Mouse (Mus musculus): ENCODE measurements around the gene Clec3b.

The Clec3b gene

GRCm38 (mm10) chr9:123153121-123153520 lies 2.4 kb downstream of the Clec3b start:
- DNase-seq (ENCODE audit: low spot score in 2 of 2): no peak

GRCm38 (mm10) chr9:123156910-123157361 lies 6.2 kb downstream of the Clec3b start:
- DNase-seq (ENCODE audit: low spot score in 2 of 2): no peak

- DNase-seq (ENCODE audit: low spot score in 2 of 2): no peak
Measured at GRCm38 (mm10) chr9:123157699-123158098, 7.0 kb downstream of the Clec3b start.

- peak in 1 of 2 experiments; percentile 23 for DNase-seq (ENCODE audit: low spot score in 2 of 2)
Measured at GRCm38 (mm10) chr9:123158125-123158836, 7.5 kb downstream of the Clec3b start.

DNA sequence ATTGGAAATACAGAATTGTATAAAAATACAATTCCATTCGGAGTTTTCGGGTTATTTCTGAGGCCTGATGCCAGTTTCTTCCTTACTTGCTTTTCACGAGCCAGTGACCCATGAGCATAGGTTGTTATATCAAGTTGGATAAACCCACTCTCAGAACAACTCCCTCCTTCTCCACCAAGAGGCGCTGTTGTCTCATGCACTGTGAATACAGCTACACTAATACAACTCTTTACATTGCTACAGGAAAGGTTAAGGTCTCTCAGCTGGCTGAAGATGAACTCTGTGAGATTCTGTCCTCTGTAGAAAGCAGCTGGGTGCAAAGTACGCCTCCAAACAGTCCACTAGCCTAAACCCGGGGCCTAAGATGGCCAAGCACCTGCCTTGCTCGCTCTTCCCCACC lies 8.6 kb downstream of the Clec3b start:
- peak; percentile 48 to 79 for DNase-seq (ENCODE audit: low spot score in 2 of 2)

GRCm38 (mm10) chr9:123161792-123162191 lies 11.0 kb downstream of the Clec3b start:
- no peak for DNase-seq (ENCODE audit: low spot score in 2 of 2)

DNA sequence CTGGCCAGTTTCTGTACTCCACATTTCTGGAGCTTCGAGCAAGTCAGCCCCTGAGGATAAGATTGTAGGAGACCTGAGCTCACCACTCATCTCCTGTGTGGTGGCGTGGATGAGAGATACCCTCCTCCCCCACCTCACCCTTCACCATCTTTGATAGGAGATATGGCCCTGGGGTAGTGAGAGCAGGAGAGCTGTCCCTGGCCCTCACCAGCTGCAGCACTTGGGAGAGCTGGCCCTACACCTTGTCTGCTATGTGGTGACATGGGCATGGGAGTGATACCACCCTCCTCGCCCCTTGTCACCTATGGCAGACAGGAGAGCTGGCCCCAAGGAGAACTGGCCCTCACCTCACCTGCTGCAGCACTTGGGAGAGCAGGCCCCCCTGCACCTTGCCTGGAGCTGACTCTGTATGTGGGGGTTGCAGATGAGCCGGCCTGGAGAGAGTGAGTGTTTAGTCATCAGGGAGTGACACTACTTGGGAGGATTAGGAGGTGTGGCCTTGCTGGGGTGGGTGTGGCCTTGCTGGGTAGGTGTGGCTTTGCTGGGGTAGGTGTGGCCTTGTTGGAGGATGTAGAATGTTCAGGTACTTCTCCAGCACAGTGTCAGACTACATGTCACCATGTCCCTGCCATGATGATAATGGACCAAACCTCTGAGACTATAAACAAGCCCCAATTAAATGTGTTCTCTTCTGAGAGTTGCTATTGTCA lies 12.4 kb downstream of the Clec3b start:
- DNase-seq (ENCODE audit: low spot score in 2 of 2): no peak

DNA sequence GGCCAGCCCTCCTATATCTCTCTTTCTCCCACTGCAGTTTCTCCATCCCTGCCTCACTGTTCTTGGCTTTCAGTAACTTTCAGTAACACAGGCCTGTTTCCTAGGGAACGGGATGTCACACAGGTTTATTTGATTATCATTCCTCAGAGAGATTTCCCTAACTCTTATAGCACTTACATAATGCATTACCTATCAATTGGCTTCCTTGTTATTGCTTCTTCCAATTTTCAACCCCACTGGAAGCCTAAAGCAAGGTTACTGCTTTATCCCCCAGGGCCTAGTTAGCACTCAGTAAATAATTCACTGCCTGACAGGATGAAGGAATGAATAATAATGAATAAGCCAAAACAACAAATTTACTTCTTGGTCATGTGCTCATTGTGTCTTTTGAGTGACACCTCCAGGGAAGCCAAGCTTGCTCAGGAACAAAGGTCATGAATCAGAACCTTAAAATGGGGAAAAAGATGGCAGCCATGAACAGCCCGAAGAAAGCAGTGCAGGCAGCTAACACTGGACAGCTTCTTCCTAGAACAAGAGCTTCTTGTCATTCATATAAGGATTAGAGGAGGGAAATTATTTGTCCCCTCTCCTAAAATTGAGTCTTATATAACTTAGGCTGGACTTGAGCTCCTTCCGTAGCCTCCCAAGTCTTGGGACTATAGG lies 15.2 kb downstream of the Clec3b start:
- DNase-seq (ENCODE audit: low spot score in 2 of 2): no peak

DNA sequence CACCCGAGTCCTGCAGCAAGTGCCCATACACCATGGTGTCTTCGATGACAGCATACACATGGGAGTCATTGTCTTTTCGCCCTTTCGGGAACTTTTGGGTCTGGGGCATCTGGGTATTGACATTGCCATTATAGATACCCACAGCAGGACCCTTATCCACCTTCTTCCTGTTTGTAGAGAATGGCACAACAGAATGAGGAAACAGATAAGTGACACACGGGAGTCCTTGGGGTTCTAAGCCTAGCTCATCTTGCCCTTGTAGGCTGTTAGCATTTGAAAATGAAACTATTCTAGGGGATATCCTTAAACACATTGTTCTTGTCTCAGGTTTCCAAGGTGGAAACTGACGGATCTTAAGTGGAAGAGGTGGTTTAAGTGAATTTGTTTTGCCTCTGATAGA lies 23.0 kb downstream of the Clec3b start:
- DNase-seq (ENCODE audit: low spot score in 2 of 2): no peak

GRCm38 (mm10) chr9:123174356-123174755 lies 23.6 kb downstream of the Clec3b start:
- no peak for DNase-seq (ENCODE audit: low spot score in 2 of 2)

- no peak for DNase-seq (ENCODE audit: low spot score in 2 of 2)
Measured at GRCm38 (mm10) chr9:123177380-123178048, 26.8 kb downstream of the Clec3b start.

- DNase-seq (ENCODE audit: low spot score in 2 of 2): no peak
Measured at GRCm38 (mm10) chr9:123180003-123180402, 29.3 kb downstream of the Clec3b start.

DNA sequence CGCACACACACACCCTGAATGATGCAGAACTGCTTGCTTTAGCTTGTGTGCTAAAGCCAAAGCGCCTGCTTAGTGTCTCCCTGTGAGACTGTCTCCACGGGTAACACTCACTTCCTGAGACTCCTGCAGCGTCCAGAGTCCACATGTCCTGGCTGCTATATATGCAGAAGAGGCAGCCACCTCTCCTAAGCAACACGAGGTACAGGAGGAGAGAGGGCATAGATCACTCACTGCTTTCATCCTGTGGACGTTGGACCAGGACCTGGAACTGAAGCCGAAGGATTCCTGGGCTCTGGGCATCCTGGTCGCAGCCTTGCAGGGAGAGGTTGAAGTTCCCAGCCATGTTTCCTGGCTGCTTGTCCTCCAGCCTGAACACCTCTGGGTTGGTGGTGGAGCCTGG lies 32.5 kb downstream of the Clec3b start:
- no peak for DNase-seq (ENCODE audit: low spot score in 2 of 2)

GRCm38 (mm10) chr9:123185546-123185945 lies 34.8 kb downstream of the Clec3b start:
- DNase-seq (ENCODE audit: low spot score in 2 of 2): no peak

- no peak for DNase-seq (ENCODE audit: low spot score in 2 of 2)
Measured at GRCm38 (mm10) chr9:123186151-123186550, 35.4 kb downstream of the Clec3b start.

GRCm38 (mm10) chr9:123187589-123187988 lies 36.8 kb downstream of the Clec3b start:
- DNase-seq (ENCODE audit: low spot score in 2 of 2): no peak

- no peak for DNase-seq (ENCODE audit: low spot score in 2 of 2)
Measured at GRCm38 (mm10) chr9:123188271-123188670, 37.5 kb downstream of the Clec3b start.

GRCm38 (mm10) chr9:123200116-123200515 lies 49.4 kb downstream of the Clec3b start:
- DNase-seq (ENCODE audit: low spot score in 2 of 2): no peak

GRCm38 (mm10) chr9:123206526-123206925 lies 55.8 kb downstream of the Clec3b start:
- no peak for DNase-seq (ENCODE audit: low spot score in 2 of 2)

GRCm38 (mm10) chr9:123206948-123207347 lies 56.2 kb downstream of the Clec3b start:
- no peak for DNase-seq (ENCODE audit: low spot score in 2 of 2)

Measured in frontal cortex, postnatal 14 days (tissue).